Mouse (Mus musculus) liver, embryonic 13.5 days (tissue): ENCODE measurements around the gene Egfem1. TPM values are rescaled to one million over a fixed set of nuclear protein-coding genes. Genes with fewer than 3 reads are reported as not detected.

ENCODE experiments used
- ATAC-seq: fragments of 200-750 bp; cut with Nextera tagmentation; 2 replicates; pipeline ENCODE4 v1.8.0; 2017; ENCODE audit warnings: low read depth, mild to moderate bottlenecking, moderate number of reproducible peaks, moderate library complexity
- DNase-seq: peaks from one replicate; pipeline ENCODE4 v3.0.0; 2022
- H3K27ac ChIP-seq: fragments of 300-500 bp; sonication (generic); 2 replicates; pipeline ENCODE4 v1.5.1; 2015; ENCODE audit warnings: moderate library complexity, mild to moderate bottlenecking, inconsistent platforms
- H3K27me3 ChIP-seq: fragments of 300-500 bp; sonication (generic); 2 replicates; pipeline ENCODE4 v1.6.1; 2015; ENCODE audit warnings: mild to moderate bottlenecking, inconsistent platforms
- H3K36me3 ChIP-seq: fragments of 300-500 bp; sonication (generic); 2 replicates; pipeline ENCODE4 v1.6.1; 2015; ENCODE audit warnings: mild to moderate bottlenecking, inconsistent platforms
- H3K4me1 ChIP-seq: fragments of 300-500 bp; sonication (generic); replicated peaks from 2 replicates; pipeline ENCODE4 v1.6.1; 2015; ENCODE audit warnings: inconsistent platforms
- H3K4me2 ChIP-seq: fragments of 300-500 bp; sonication (generic); 2 replicates; pipeline ENCODE4 v1.6.1; 2015; ENCODE audit warnings: inconsistent platforms, mild to moderate bottlenecking, moderate library complexity
- H3K4me3 ChIP-seq: fragments of 300-500 bp; sonication (generic); replicated peaks from 2 replicates; pipeline ENCODE4 v1.5.1; 2015; ENCODE audit warnings: mild to moderate bottlenecking, inconsistent platforms
- H3K9ac ChIP-seq: fragments of 300-500 bp; sonication (generic); 2 replicates; pipeline ENCODE4 v1.6.1; 2015; ENCODE audit warnings: mild to moderate bottlenecking, inconsistent platforms
- H3K9me3 ChIP-seq: fragments of 300-500 bp; sonication (generic); replicated peaks from 2 replicates; pipeline ENCODE4 v1.6.1; 2016; ENCODE audit warnings: inconsistent platforms
- WGBS: fragments of 180-500 bp; shearing (Covaris S2); methylation state at CpG from one replicate; pipeline ENCODE4 v1.1.7; 2015; ENCODE audit not compliant: insufficient replicate concordance; 5-methylcytosine and 5-hydroxymethylcytosine counted together
- microRNA counts: library from miRNA; unstranded; fragments of <30 nt; microRNA quantifications from one replicate; lab custom pipeline; 2016
- microRNA-seq: library from miRNA; unstranded; fragments of <30 nt; microRNA quantifications from one replicate; pipeline ENCODE4, GENCODE M21; 2016
- polyA plus RNA-seq: library from polyadenylated mRNA; unstranded; fragments of >200 nt; fragmentation: Nextera tagmentation; extraction: Ambion mirVana; gene quantifications from 2 replicates; pipeline ENCODE4 v1.2.1, GENCODE M21; 2015

Gene Egfem1
- polyA plus RNA-seq, 1 experiment from 2014 or later, result 0.06 TPM

- H3K27ac ChIP-seq, result no peak overlapping the region
- no peaks in the 10 kb centered on the region for H3K4me1 ChIP-seq
- H3K36me3 ChIP-seq, result no peaks in the 10 kb centered on the region
- no peaks in the 10 kb centered on the region for H3K9me3 ChIP-seq
- DNase-seq (no peak), ATAC-seq (no peak)
- no peaks in the 10 kb centered on the region for H3K27me3 ChIP-seq
- no peak overlapping the region for H3K4me2 ChIP-seq
- WGBS, result 31% methylated on average over 5 of the region's 5 CpGs
- no peak overlapping the region for H3K4me3 ChIP-seq
- no peak overlapping the region for H3K9ac ChIP-seq
Measured at GRCm38 (mm10) chr3:29739292-29739691, 657.5 kb downstream of the Egfem1 start.

MicroRNAs within 50 kb of the gene (microRNA counts, 519-probe panel; counts per million panel counts)
- 114 counts per million for microRNA mmu-miR-551b (lab: Ali Mortazavi, UCI)

Small RNA genes lying within 50 kb of the gene (microRNA-seq; reads per million reads assigned to microRNA genes)
- gene Mir21b (not detected), gene Mir551b (not detected)

Other genes with a start within 250 kb of the Egfem1 start
- not detected in 2 replicates for gene Gm1527, start 189.4 kb upstream of the Egfem1 start, polyA plus RNA-seq